Mouse (Mus musculus): Measurements from ENCODE around the gene Parvg. TPM values are rescaled to one million over a fixed set of nuclear protein-coding genes. Genes with fewer than 3 reads are reported as not detected.
A peak's percentile ranks its signal among the peaks of the same experiment; 100 is the strongest.

The Parvg gene
- polyA plus RNA-seq, 1 experiment from 2014 or later: 0.54 TPM

DNA sequence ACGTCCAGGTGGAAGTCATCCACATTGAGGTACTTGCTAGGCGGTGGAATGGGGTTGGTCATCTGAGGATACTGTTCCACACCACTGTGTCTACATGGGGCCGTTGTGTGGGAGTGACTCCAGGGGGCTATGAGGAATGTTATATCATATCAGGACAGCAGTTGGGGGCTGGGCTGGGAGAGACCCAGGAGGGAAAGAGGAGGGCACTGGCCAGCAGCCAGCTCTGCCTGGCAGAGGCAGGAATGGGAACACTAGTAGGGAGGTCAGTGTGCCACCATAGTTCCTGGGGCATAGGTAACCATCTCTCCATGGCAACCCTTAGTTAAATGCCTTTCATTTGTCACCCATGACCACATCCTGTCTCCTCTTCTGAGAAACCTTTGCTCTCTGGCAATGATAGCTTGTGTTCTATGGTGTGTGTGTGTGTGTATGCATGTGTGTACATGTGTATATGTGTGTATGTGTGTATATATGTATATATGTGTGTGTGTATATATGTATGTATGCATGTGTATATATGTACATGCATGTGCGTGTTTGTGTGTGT is 7.3 kb downstream of the Parvg start:
- no peaks in the 10 kb centered on the region for H3K4me1 ChIP-seq
- no peak overlapping the region for H3K27ac ChIP-seq (replicated peaks)
- no peak for ATAC-seq (ENCODE audit: low FRiP score, low read depth)
- H3K4me2 ChIP-seq (replicated peaks): no peak overlapping the region
- H3K36me3 ChIP-seq: no peaks in the 10 kb centered on the region
- 88% methylated on average over 4 of the region's 4 CpGs for WGBS
- H3K9ac ChIP-seq (replicated peaks): no peak overlapping the region
- H3K27me3 ChIP-seq: no peaks in the 10 kb centered on the region
- H3K9me3 ChIP-seq: no peaks in the 10 kb centered on the region
- H3K4me3 ChIP-seq: no peak overlapping the region

DNA sequence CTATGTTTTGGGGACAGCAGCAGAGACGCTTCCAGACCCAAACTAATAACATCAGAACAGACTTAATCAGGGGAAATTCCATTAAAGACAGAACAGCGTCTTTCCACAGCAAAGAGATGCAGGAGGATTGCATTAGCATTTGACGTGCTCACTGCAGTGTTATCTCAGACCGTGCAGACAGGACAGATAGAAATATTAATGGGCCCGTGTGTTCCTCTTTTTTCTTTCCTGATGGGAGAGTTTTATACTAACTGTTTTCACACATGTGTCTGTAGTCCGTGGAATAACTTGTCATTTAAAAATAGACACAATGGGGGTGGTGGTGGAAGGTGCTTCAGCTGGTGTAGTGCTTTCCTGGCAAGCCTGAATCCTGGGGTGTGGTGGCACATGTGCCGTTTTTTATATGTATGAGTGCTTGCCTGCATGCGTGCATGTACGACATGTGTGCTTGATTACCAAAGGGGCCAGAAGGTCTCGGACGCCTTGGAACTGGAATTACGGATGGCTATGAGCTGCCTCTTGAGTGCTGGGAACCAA is 12.5 kb downstream of the Parvg start:
- no peak overlapping the region for H3K4me3 ChIP-seq
- no peaks in the 10 kb centered on the region for H3K4me1 ChIP-seq
- H3K27ac ChIP-seq (replicated peaks): no peak overlapping the region
- no peaks in the 10 kb centered on the region for H3K36me3 ChIP-seq
- no peak overlapping the region for H3K4me2 ChIP-seq (replicated peaks)
- WGBS: 75% methylated on average over 12 of the region's 12 CpGs
- ATAC-seq (ENCODE audit: low FRiP score, low read depth): no peak
- H3K9me3 ChIP-seq: no peaks in the 10 kb centered on the region
- H3K27me3 ChIP-seq: no peaks in the 10 kb centered on the region
- H3K9ac ChIP-seq (replicated peaks): no peak overlapping the region

DNA sequence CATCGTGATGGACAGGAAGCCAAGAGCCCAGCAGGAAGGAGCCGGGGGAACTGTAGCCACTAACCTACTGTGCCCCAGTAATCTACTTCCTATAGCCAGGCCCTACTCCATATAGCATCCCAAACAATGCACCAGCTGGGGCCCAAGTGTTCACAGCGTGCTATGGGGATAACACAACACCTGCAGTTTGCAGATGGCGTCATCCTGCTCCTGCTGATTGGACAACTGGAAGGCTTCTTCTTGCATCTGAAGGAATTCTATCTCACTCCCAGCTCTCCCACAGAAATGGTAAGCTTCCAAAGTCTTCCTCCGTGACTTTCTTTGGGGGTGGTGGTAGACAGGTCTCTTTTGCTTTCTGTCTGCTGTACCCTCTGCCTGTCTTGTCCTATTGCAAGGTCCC is 13.8 kb downstream of the Parvg start:
- ATAC-seq (ENCODE audit: low FRiP score, low read depth): no peak
- no peak overlapping the region for H3K27ac ChIP-seq (replicated peaks)
- H3K9me3 ChIP-seq: no peaks in the 10 kb centered on the region
- no peaks in the 10 kb centered on the region for H3K27me3 ChIP-seq
- no peak overlapping the region for H3K9ac ChIP-seq (replicated peaks)
- H3K4me1 ChIP-seq: no peaks in the 10 kb centered on the region
- no peak overlapping the region for H3K4me3 ChIP-seq
- WGBS: 72% methylated on average over 5 of the region's 5 CpGs
- H3K4me2 ChIP-seq (replicated peaks): no peak overlapping the region
- H3K36me3 ChIP-seq: no peaks in the 10 kb centered on the region

DNA sequence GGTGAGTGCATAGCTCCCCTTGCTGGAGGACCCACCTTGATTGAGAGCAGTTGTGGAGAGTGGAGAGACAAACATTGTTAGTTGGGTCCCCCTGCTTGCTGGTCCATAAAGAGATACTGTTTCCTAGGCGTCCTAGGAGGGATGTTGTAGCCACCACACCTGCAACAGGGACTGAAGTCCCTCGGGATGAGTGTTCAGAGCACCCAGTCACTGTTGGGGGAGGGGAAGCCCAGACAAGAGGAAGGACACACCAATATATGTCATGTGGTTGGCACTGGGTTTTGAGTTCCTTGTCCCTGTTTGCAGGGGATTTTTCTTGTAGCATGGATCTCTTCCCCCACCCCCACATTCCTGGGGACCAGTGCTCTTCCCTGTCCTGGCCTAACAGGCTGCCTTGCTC is 17.1 kb downstream of the Parvg start:
- WGBS: 68% methylated on average over 2 of the region's 2 CpGs

DNA sequence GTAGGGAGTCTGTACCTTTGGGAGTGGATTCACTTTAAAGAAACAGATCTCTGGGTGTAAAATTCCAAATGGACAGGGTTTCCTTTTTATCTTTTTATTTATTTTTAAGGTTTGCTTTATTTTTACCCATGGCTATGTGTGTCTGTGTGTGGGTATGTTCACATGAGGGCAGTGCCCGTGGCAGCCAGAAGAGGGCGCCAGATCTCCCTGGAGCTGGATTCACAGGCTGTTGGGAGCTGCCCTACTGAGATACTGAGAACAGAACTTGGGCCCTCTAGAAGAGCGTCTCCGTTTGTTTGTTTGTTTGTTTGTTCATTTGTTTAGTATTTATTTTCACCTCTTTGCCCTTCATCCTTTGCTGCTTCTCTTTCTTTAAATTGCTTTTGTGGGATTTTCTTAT is 24.9 kb downstream of the Parvg start:
- Histone ChIP-seq H3K4me3 (no peak overlapping the region), H3K27ac (replicated peaks) (no peak overlapping the region), H3K36me3 (no peaks in the 10 kb centered on the region), H3K9me3 (peaks cover 7% of the 10 kb centered on the region; the same call in 1 of the 2 replicates), H3K9ac (replicated peaks) (no peak overlapping the region), H3K4me2 (replicated peaks) (no peak overlapping the region), H3K4me1 (peaks cover 24% of the 10 kb centered on the region), H3K27me3 (no peaks in the 10 kb centered on the region)
- WGBS: 93% methylated on average over 4 of the region's 4 CpGs
- ATAC-seq (ENCODE audit: low FRiP score, low read depth): no peak

More for the DNA sequence above, 17.1 kb downstream of the Parvg start:
- no peaks in the 10 kb centered on the region for H3K9me3 ChIP-seq
- H3K4me1 ChIP-seq: peaks cover 7% of the 10 kb centered on the region; the same call in 1 of the 2 replicates
- no peak overlapping the region for H3K27ac ChIP-seq (replicated peaks)
- no peak overlapping the region for H3K9ac ChIP-seq (replicated peaks)
- no peaks in the 10 kb centered on the region for H3K36me3 ChIP-seq
- H3K4me3 ChIP-seq: no peak overlapping the region
- H3K4me2 ChIP-seq (replicated peaks): no peak overlapping the region
- no peak for ATAC-seq (ENCODE audit: low FRiP score, low read depth)
- H3K27me3 ChIP-seq: no peaks in the 10 kb centered on the region

DNA sequence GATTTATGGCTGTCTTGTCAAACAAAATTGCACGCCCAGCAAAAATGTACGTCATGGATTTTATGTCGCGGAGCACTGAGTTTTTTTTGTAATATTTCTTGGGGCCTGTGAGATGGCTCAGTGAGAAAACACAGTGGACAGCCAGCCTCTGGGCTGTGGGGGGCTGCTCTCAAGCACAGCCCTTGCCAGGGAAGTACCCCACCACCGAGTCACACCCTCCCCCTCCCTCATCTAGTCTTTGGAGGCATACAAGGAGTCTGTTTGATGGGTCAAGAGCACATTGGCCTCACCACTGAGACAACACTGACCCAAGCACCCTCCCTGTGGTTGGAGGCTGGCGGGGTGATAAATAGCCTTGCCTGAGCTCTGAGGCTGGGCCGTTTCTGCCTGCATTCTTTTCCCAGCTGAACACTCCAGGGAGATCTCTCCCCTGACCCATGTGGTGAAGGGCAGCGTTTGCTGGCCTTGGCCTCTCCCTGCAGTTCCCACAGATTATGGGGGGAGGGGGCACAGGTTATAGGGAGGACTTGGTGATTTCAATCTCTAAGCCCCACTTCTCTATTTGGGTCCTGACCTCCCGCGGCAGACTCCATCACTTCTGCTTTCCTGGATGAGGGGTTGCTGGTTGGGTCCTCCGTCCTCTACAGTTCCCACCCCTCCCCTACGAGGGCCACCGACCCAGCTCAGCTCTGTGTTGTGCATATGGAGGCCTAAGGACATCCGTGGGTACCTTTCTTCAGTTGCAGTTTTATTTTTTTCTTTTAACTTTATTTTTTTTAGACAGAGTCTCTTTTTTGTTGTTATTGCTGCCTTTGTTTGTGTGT is 26.3 kb downstream of the Parvg start:
- Histone ChIP-seq H3K9ac (replicated peaks) (no peak overlapping the region; the same call in 1 of the 2 replicates), H3K4me2 (replicated peaks) (no peak overlapping the region), H3K27me3 (no peaks in the 10 kb centered on the region), H3K4me1 (peaks cover 18% of the 10 kb centered on the region), H3K36me3 (no peaks in the 10 kb centered on the region), H3K4me3 (no peak overlapping the region), H3K9me3 (peaks cover 8% of the 10 kb centered on the region; the same call in 1 of the 2 replicates), H3K27ac (replicated peaks) (no peak overlapping the region; the same call in 1 of the 2 replicates)
- ATAC-seq (ENCODE audit: low FRiP score, low read depth): no peak
- 60% methylated on average over 14 of the region's 14 CpGs for WGBS

DNA sequence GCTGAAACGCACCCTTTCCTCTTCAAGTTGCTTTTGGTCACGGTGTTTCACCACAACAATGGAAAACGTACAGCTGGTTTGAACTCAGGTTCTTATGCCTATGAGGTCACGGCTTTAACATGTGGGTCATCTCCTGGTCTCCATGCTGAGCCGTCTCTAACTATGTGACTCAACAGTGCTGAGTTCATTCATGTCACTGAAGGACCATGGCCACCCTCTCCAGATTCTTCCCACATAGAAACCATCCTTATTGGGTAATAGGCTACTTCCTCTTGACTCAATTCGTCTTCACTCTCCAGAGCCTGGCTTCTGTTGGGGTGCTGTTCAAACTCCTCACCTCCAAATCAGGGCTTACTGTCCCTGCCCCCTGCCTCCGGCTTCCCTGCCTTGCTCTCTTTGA is 27.5 kb downstream of the Parvg start:
- peaks cover 16% of the 10 kb centered on the region for H3K4me1 ChIP-seq
- H3K27me3 ChIP-seq: no peaks in the 10 kb centered on the region
- ATAC-seq (ENCODE audit: low FRiP score, low read depth): no peak
- 88% methylated on average over 7 of the region's 7 CpGs for WGBS
- H3K9ac ChIP-seq (replicated peaks): no peak overlapping the region
- H3K4me3 ChIP-seq: no peak overlapping the region
- H3K4me2 ChIP-seq (replicated peaks): no peak overlapping the region
- H3K27ac ChIP-seq (replicated peaks): no peak overlapping the region
- H3K36me3 ChIP-seq: no peaks in the 10 kb centered on the region
- H3K9me3 ChIP-seq: peaks cover 8% of the 10 kb centered on the region; the same call in 1 of the 2 replicates

DNA sequence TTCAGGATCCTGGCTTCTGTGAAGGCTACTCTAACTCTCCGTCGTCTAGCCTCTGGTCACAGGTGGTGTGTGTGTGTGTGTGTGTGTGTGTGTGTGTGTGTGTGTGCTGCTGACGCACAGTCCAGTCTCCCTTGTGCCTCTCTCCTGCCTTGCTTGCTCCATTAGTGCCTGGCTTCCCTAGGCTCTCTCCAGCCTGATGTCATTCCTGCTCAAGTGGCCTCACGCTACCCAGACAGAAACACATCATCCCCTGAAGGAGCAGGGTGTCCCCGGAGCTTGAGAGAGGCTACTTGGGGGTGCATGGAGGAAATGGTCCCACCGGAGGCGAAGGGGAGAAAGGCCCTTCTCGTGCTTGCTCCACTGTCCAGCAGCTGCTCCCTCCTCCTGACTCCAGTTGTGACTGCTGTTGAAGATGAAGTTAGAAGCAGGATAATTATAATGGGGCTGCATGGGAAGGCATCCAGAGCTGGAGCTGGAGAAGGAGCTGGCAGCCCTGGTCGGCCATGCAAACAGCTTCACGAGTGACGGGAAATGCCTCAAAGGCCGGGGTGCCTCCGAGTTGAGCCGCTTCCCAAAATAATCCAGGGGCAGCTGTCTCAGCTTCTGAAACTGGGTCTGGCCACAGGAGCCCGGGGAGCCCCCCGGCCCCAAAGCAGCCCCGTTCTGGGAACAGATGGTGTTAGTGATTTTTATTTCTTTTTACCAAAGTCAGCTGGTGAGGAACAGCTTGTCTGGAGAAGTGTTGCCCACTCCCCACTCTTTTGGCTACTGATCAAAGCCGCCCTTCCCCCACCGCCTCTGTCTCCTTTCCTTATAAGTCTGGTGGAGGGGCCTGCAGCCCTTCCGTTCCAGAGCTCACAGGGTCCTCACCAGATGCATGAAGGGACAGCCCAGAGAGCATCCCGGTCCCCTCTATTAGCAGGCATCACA is 28.4 kb downstream of the Parvg start:
- 69% methylated on average over 21 of the region's 21 CpGs for WGBS
- no peak for ATAC-seq (ENCODE audit: low FRiP score, low read depth)
- peak overlapping the region; percentile 56 for H3K27ac ChIP-seq (replicated peaks)

DNA sequence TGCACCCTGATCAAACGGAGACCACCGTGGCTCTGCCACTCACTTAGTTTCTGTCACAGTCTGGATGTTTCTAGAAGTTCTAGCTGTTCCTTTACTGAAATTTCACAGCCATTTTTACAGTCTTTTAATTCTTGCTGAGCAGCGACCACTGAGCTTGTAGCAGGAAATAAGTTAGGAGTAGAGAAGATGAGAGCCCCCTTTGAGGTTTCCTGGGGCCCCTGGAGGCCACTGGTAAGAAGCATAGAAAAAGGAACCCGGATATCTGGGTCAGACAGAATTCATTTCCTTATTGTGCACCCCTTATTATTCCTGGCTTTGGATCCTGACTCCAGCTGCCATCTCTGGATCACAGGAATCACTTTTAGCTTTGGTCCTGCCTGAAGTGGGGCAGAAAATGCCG is 31.3 kb downstream of the Parvg start:
- no peaks in the 10 kb centered on the region for H3K27me3 ChIP-seq
- H3K9ac ChIP-seq (replicated peaks): no peak overlapping the region
- no peak overlapping the region for H3K27ac ChIP-seq (replicated peaks)
- 81% methylated on average over 5 of the region's 5 CpGs for WGBS
- peaks cover 5% of the 10 kb centered on the region; the same call in 1 of the 2 replicates for H3K9me3 ChIP-seq
- peaks cover 15% of the 10 kb centered on the region for H3K4me1 ChIP-seq
- no peak overlapping the region for H3K4me3 ChIP-seq
- ATAC-seq (ENCODE audit: low FRiP score, low read depth): no peak
- no peaks in the 10 kb centered on the region for H3K36me3 ChIP-seq
- no peak overlapping the region for H3K4me2 ChIP-seq (replicated peaks)

More for the DNA sequence above, 28.4 kb downstream of the Parvg start:
- no peaks in the 10 kb centered on the region for H3K27me3 ChIP-seq
- no peak overlapping the region for H3K4me2 ChIP-seq (replicated peaks)
- H3K4me3 ChIP-seq: no peak overlapping the region
- no peak overlapping the region for H3K9ac ChIP-seq (replicated peaks)
- peaks cover 8% of the 10 kb centered on the region; the same call in 1 of the 2 replicates for H3K9me3 ChIP-seq
- no peaks in the 10 kb centered on the region for H3K36me3 ChIP-seq
- peaks cover 16% of the 10 kb centered on the region for H3K4me1 ChIP-seq

DNA sequence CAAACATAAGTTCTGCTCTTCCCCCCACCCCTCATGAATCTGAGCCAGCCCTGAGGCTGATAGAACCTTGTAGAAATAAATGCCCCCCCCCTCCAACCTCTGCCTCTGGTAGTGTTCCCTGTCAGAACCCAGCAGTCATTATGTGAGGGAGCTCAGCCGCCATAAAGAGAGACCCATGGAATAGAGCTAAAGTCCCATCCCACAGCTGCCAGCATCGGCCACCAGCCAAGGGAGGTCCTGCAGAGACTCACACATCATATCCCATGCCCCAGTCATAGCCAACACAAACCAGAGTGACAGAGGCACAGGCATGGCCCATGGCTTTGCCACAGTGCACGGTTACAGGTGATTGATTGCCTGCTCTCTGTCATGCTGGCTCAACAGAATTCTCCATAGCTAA is 40.9 kb downstream of the Parvg start:
- Histone ChIP-seq H3K27me3 (no peaks in the 10 kb centered on the region), H3K27ac (replicated peaks) (no peak overlapping the region), H3K4me3 (no peak overlapping the region), H3K4me2 (replicated peaks) (no peak overlapping the region), H3K36me3 (no peaks in the 10 kb centered on the region), H3K9me3 (peaks cover 3% of the 10 kb centered on the region; the same call in 1 of the 2 replicates), H3K4me1 (peaks cover 16% of the 10 kb centered on the region), H3K9ac (replicated peaks) (no peak overlapping the region)
- 97% methylated on average over 3 of the region's 3 CpGs for WGBS
- ATAC-seq (ENCODE audit: low FRiP score, low read depth): no peak

DNA sequence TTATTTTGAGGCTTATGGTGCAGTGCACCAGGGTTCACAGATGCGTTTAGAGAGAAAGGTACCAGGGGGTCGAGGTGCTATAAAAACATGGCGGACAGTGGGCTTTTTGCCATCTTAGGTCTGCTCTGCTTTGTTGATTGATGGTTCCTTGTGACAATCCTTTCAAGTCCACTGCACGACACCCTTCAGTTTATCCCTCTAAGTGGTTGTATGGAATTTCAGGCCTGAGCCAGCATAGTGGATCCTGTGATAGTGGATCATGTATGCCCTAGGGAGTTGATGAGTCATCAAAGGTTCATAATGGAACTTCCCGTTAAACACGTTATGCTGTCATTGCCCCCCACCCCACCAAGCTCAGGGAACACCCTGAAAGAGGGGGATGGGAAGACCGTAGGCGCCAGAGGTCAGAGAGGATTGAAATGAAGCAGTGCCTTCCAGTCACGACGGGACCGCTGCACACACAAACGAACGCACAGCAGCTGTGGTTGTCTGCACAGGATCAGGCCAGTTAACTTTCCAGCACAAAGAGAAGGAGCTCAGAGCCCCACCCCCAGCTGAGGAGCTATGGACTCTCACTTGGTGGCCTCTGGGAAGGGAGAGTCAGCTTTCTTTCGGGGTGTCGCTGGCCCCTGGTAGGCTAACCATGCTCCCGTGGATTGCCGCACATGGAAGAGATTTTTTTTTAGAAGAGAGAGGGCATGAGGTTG is 42.0 kb downstream of the Parvg start:
- Histone ChIP-seq H3K4me2 (replicated peaks) (no peak overlapping the region), H3K27ac (replicated peaks) (no peak overlapping the region), H3K9ac (replicated peaks) (no peak overlapping the region), H3K4me1 (peaks cover 7% of the 10 kb centered on the region), H3K9me3 (peaks cover 3% of the 10 kb centered on the region; the same call in 1 of the 2 replicates), H3K4me3 (no peak overlapping the region), H3K27me3 (no peaks in the 10 kb centered on the region), H3K36me3 (no peaks in the 10 kb centered on the region)
- 72% methylated on average over 17 of the region's 17 CpGs for WGBS
- no peak for ATAC-seq (ENCODE audit: low FRiP score, low read depth)
